Mouse (Mus musculus) gastrocnemius, postnatal 36 days (tissue): ENCODE measurements around the gene Emc10. TPM values are rescaled to one million over a fixed set of nuclear protein-coding genes. Genes with fewer than 3 reads are reported as not detected.

Experiments
- DNase-seq, 2 experiments: peaks; one replicate each; pipeline ENCODE4 v3.0.0; 2022
- intact Hi-C: fragments of 180-260 bp; cut with DNase I; formaldehyde crosslinking; loops from one replicate; pipeline ENCODE4 v1.15.1; 2025
- total RNA-seq, 2 experiments: library from RNA; stranded (reverse); gene quantifications; 2 replicates each; pipeline ENCODE4 v1.2.3; 2021

The Emc10 gene
- total RNA-seq, 2 experiments from 2014 or later, result 42.4 to 43.5 TPM

DNA sequence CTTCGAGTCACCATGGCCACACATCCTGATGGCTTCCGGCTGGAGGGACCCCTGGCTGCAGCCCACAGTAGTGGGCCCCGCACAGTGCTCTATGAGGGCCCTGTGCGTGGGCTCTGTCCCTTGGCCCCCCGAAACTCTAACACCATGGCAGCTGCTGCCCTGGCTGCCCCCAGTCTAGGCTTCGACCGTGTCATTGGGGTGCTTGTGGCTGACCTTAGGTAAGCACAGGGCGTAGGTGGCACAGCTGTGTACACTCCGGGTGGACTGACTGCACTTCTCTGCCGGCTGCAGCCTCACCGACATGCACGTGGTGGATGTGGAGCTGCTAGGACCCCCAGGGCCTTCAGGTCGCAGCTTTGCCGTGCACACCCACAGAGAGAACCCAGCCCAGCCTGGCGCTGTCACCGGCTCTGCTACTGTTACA is 29.4 kb downstream of the Emc10 start:
- intact Hi-C loops, result no loop called here
- no peak for DNase-seq

GRCm38 (mm10) chr7:44466006-44466887 is 30.1 kb downstream of the Emc10 start:
- intact Hi-C loops, result no loop called here
- DNase-seq, result no peak

DNA sequence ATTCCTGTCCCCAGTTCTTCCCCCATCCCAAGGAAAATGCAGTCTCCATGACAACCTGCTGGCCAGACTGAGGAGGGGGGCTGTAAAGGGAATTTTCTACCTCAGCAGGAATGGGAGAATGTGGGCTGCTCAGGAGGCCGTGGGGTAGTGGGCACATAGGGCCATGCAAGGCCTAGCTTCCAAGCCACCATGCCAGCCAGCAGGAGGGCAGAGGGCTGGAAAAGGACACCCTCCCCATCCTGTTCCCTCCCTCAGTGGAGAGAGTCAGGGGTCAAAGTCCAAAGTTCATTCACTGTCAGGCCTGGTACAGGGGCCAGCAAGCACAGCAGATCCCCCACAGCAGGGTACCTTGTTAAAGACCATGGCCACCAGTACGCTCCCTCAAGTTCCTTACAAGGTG is 31.2 kb downstream of the Emc10 start, which contains the start of gene Aspdh:
Gene Aspdh (plus strand): TSS at position 281 of the 400 bp plus-strand sequence.
- DNase-seq, result no peak
- intact Hi-C loops, result no loop called here

DNA sequence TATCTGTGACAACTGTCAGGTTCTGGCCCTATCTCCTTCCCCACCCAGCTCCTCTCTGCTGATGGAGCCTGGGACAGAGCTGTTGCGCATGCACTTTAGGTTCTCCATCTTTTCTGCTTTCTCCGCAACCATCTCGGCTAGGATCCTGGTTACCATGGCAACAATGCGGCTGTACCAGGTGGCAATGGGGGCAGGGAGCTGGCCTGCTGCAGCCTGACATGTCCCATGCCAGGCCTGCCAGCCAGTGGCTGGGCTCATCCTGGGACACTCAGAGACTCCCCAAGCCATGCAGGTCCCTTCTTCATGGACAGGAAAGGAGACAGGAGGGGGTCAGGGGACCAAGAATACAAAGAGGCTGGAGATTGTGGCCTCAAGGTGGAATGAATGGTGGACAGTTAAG is 31.8 kb downstream of the Emc10 start:
- intact Hi-C loops, result loop anchor here (5.0 kb wide), 1 partner anchor 87 kb away; no protein-coding TSS in a partner anchor
- DNase-seq, result no peak

DNA sequence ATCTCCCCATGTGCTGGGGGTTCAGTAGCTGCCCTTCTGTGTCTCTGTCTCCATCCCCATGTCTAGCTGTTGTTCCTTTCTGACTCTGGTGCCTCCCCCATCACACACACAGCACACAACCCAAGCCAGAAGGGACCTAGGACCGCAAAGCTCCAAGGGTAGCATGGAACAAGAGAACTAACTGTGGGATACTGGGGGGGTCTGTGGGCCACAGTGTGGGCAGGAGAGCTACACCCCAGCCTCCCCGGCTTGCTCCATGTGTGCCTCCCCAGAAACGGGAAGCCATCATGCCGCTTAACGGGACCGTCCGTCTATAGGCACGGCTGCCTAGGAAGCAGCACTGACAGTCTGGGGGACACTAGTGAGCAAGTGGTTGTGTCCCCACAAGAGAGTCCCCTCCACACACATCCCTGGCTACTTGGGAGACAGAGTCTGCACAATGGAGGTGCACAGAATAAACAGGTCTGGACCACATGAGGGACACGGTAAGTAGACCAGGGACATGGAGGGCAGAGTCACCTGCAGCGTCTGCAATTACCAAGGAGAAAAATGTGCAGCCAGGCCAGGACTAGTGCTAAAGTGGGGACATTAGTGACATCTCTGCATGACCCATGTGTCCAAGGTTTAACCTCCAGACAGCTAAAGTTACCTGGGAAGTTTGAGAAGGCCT is 32.6 kb downstream of the Emc10 start:
- intact Hi-C loops, result loop anchor here (5.0 kb wide), 1 partner anchor 86 kb away; no protein-coding TSS in a partner anchor
- no peak for DNase-seq

- intact Hi-C loops, result loop anchor here (5.0 kb wide), 1 partner anchor 86 kb away; no protein-coding TSS in a partner anchor
- DNase-seq, result no peak
These were observed 33.3 kb downstream of the Emc10 start for GRCm38 (mm10) chr7:44463056-44463425.

- DNase-seq, result no peak
- intact Hi-C loops, result loop anchor here (5.0 kb wide), 1 partner anchor 85 kb away; no protein-coding TSS in a partner anchor
These were observed 33.9 kb downstream of the Emc10 start for GRCm38 (mm10) chr7:44462218-44463055.

GRCm38 (mm10) chr7:44461503-44462217 is 34.7 kb downstream of the Emc10 start:
- no peak for DNase-seq
- intact Hi-C loops, result loop anchor here (5.0 kb wide), 1 partner anchor 84 kb away; no protein-coding TSS in a partner anchor

- intact Hi-C loops, result loop anchor here (5.0 kb wide), 1 partner anchor 84 kb away; no protein-coding TSS in a partner anchor
These were observed 35.4 kb downstream of the Emc10 start for GRCm38 (mm10) chr7:44460767-44461502.

DNA sequence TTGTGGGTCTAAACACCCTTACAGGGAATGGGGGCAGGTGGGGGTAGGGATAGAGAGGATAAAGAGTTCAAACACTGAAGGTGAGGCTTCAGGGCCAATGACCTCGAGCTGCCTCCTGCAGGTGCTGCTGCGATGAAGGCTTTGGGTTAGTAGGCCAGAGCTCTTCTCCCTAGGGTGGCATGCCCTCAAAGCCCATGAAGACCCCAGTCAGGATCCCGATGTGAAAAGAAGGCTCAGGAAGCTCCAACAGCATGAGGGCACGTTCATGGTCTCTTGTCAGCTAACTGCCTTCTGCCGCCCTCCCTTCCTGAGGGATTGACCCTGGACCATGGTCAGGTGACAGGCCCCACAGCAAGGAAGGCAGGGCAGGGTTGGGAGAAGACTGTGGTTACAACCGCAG is 36.3 kb downstream of the Emc10 start:
- intact Hi-C loops, result loop anchor here (5.0 kb wide), 1 partner anchor 83 kb away; no protein-coding TSS in a partner anchor
- no peak for DNase-seq

More at GRCm38 (mm10) chr7:44460767-44461502, 35.4 kb downstream of the Emc10 start:
- no peak for DNase-seq

DNA sequence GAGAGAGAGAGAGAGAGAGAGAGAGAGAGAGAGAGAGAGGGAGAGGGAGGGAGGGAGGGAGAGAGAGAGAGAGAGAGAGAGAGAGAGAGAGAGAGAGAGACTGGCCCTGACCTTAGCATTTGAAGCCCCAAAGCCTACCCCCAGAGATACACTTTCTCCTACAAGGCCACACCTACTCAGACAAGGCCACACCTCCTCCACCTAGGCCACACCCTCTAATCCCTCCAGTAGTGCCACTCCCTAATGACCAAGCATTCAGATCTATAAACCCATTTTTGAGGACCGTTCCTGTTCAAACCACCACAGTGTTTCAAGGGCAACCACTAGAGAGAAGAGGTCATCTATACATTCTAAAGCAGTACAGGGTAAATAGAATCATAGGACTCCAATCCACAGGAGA is 40.0 kb downstream of the Emc10 start:
- intact Hi-C loops, result no loop called here

DNA sequence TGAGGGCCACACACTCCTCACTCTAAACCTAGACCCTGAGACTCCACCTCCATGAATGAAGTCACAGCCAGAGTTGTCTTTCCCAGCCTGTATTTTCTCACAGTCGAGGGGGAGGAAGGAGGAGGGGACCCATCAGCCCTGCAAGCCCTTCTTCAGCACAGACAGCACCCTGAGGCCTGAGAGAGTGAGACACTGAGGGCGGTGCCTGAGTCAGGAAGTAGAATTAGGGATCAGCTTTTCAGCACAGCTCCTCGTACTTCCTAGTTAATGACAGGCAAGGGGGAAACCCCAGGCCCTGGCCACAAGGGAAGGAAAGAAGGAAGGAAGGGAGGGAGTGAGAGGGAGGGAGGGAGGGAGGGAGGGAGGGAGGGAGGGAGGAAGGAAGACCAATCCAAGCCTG is 43.1 kb downstream of the Emc10 start:
- DNase-seq, result no peak
- intact Hi-C loops, result no loop called here

More for the DNA sequence above, 40.0 kb downstream of the Emc10 start:
- no peak for DNase-seq

GRCm38 (mm10) chr7:44446070-44446855 is 50.1 kb downstream of the Emc10 start:
- no peak for DNase-seq
- intact Hi-C loops, result no loop called here

- intact Hi-C loops, result no loop called here
- DNase-seq, result no peak
These were observed 50.8 kb downstream of the Emc10 start for GRCm38 (mm10) chr7:44445528-44445923.

GRCm38 (mm10) chr7:44444886-44445527 is 51.3 kb downstream of the Emc10 start:
- intact Hi-C loops, result loop anchor here (5.0 kb wide), 1 partner anchor 127 kb away; the partner anchor contains the start of gene Napsa
- DNase-seq, result no peak

DNA sequence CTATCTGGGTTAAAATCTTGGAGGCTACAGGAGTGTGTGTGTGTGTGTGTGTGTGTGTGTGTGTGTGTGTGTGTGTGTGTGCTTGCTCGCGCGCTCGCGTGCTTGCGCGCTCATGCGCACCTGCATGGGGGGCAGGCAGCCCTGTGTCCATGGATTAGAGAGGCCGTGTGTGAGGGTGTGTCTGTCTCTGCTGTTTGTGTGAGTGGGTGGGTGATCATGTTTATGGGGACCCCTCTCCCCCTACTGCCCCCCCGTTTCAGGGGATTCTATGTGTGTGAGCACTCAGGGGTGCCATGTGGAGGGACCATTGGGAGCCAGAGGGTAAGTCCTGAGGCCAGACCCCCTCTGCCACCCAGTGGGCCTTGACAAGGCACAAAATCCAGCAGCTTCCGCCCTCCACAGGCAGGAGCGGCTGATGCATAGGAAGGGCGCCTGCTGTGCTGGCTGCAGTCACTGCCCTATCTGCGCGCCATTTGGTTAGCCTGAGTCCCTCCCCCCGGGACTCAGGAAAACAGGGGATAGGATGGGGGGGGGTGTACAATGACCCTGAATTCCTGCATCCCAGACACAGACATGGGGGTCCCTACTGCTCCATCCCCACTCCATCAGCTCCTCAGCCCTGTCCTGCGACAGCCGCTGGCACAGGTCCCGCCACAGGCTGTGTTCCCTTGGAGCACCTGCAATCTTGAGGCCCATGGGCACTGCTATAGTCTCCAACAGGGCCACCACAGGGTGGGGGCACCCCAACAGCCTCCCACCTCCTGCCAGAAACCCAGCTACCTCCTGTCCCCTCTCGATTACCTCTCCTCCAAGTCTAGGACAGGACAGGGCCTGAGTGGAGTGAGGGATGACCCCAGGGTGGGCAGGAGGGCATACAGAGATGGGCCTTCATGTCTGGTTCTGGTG is 52.8 kb downstream of the Emc10 start:
- no peak for DNase-seq
- intact Hi-C loops, result loop anchor here (5.0 kb wide), 1 partner anchor 129 kb away; the partner anchor contains the start of gene Napsa
